Mouse (Mus musculus) testis, adult 2 months (tissue): ENCODE measurements around the gene Cacng8. TPM values are rescaled to one million over a fixed set of nuclear protein-coding genes. Genes with fewer than 3 reads are reported as not detected.

Source experiments
- H3K27ac ChIP-seq: fragments of 200-500 bp; 2 replicates; pipeline ENCODE4 v1.5.1; 2012; ENCODE audit warnings: low read depth, low read length; ENCODE audit not compliant: control insufficient read depth, insufficient read depth
- H3K27me3 ChIP-seq: fragments of 200-500 bp; 2 replicates; pipeline ENCODE4 v1.6.1; 2012; ENCODE audit warnings: mild to moderate bottlenecking, low read length, moderate library complexity; ENCODE audit not compliant: control insufficient read depth, insufficient read depth
- H3K36me3 ChIP-seq: fragments of 200-500 bp; 2 replicates; pipeline ENCODE4 v1.6.1; 2012; ENCODE audit warnings: mild to moderate bottlenecking, low read length; ENCODE audit not compliant: control insufficient read depth, insufficient read depth
- H3K4me1 ChIP-seq: fragments of 200-500 bp; 2 replicates; pipeline ENCODE4 v1.6.1; 2012; ENCODE audit warnings: low read length; ENCODE audit not compliant: control insufficient read depth, insufficient read depth
- H3K4me3 ChIP-seq: fragments of 200-500 bp; 2 replicates; pipeline ENCODE4 v1.5.1; 2012; ENCODE audit warnings: low read depth, mild to moderate bottlenecking, low read length, moderate library complexity, mixed read lengths; ENCODE audit not compliant: control insufficient read depth
- CTCF ChIP-seq: fragments of 200-500 bp; IDR thresholded peaks from 2 replicates; pipeline ENCODE4 v1.5.1; 2012; ENCODE audit warnings: low read depth, mild to moderate bottlenecking, inconsistent platforms, low read length, moderate library complexity; ENCODE audit not compliant: control insufficient read depth, insufficient read depth, insufficient replicate concordance
- POLR2A ChIP-seq: fragments of 200-500 bp; IDR thresholded peaks from 2 replicates; pipeline ENCODE4 v1.6.1; 2012; ENCODE audit warnings: low read depth, mild to moderate bottlenecking, inconsistent platforms, low read length, moderate library complexity; ENCODE audit not compliant: control insufficient read depth
- polyA plus RNA-seq: library from polyadenylated mRNA; depleted of rRNA; stranded (reverse); fragments of >200 nt; gene quantifications from 2 replicates; pipeline ENCODE4 v1.2.3, GENCODE M21; 2012

Gene Cacng8
- polyA plus RNA-seq, 1 experiment, result 10.9 TPM

GRCm38 (mm10) chr7:3421297-3421696 lies 30.8 kb downstream of the Cacng8 start:
- Histone ChIP-seq H3K27me3 (no peaks in the 10 kb centered on the region), H3K4me1 (peaks cover 15% of the 10 kb centered on the region), H3K4me3 (no peak overlapping the region), H3K36me3 (no peaks in the 10 kb centered on the region), H3K27ac (no peak overlapping the region)
- TF ChIP-seq CTCF (no peak), POLR2A (no peak)

DNA sequence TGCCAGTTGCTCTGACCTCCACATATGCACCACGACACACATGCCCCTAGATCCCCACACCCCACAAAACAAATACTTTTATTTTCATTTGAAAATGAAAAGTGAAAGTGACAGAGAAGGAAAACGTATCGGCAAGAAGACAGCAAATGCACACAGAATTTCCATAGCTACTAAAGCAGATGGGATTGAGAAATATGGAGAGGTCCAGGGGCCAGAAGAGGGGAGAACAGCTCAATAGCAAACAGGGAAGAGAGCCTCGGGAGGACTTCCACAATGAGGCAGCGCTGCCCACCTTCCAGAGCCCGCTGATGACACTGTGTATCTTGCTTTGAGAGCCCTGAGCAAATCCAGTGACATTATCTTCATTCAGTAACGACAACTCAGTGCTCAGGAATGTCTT lies 31.6 kb downstream of the Cacng8 start:
- no peak overlapping the region for H3K4me3 ChIP-seq
- H3K27me3 ChIP-seq, result no peaks in the 10 kb centered on the region
- no peaks in the 10 kb centered on the region for H3K36me3 ChIP-seq
- TF ChIP-seq POLR2A, result no peak
- no peak for TF ChIP-seq CTCF
- H3K4me1 ChIP-seq, result peaks cover 15% of the 10 kb centered on the region
- no peak overlapping the region for H3K27ac ChIP-seq

DNA sequence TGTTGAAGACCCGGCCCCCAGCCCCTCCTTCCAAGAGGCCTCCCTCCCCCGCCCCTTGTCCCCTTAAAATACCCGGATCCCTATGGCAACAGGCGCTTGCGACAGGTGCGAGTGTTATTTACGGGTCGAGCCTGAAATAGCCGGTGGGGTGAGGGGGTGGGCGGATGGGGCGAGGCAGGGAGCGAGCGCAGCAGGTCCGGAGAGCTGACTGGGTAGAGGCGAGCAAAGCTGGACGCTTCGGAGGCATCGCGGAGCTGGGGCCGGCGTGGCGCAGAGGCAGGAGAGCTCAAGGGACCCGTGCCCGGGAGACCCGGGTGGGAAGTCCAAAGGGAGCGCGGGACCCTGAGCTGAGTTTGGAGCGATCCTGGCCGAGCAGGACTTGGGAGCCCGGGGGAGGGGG lies 32.9 kb downstream of the Cacng8 start:
- H3K27ac ChIP-seq, result no peak overlapping the region
- H3K27me3 ChIP-seq, result no peaks in the 10 kb centered on the region
- H3K36me3 ChIP-seq, result no peaks in the 10 kb centered on the region
- TF ChIP-seq CTCF (no peak), POLR2A (no peak)
- no peak overlapping the region for H3K4me3 ChIP-seq
- H3K4me1 ChIP-seq, result peaks cover 15% of the 10 kb centered on the region

- Histone ChIP-seq H3K4me1 (peaks cover 15% of the 10 kb centered on the region), H3K4me3 (no peak within 1 kb of the TSS), H3K27me3 (no peaks in the 10 kb centered on the region), H3K36me3 (no peaks in the 10 kb centered on the region), H3K27ac (no peak within 1 kb of the TSS)
- TF ChIP-seq CTCF (no peak), POLR2A (no peak)
Observed at GRCm38 (mm10) chr7:3423895-3424294, 33.4 kb downstream of the Cacng8 start, which contains the start of gene Cacng6. TSS of gene Cacng6 (plus strand) at chr7:3424195.

- no peak overlapping the region for H3K4me3 ChIP-seq
- no peaks in the 10 kb centered on the region for H3K36me3 ChIP-seq
- no peaks in the 10 kb centered on the region for H3K27me3 ChIP-seq
- TF ChIP-seq CTCF (no peak), POLR2A (no peak)
- peaks cover 15% of the 10 kb centered on the region for H3K4me1 ChIP-seq
- no peak overlapping the region for H3K27ac ChIP-seq
Observed at GRCm38 (mm10) chr7:3425141-3425540, 34.7 kb downstream of the Cacng8 start.

- H3K4me3 ChIP-seq, result no peak overlapping the region
- TF ChIP-seq POLR2A (no peak), CTCF (no peak)
- H3K4me1 ChIP-seq, result peaks cover 1% of the 10 kb centered on the region
- no peaks in the 10 kb centered on the region for H3K27me3 ChIP-seq
- H3K27ac ChIP-seq, result no peak overlapping the region
- no peaks in the 10 kb centered on the region for H3K36me3 ChIP-seq
Observed at GRCm38 (mm10) chr7:3430161-3430560, 39.7 kb downstream of the Cacng8 start.

GRCm38 (mm10) chr7:3432066-3432465 lies 41.6 kb downstream of the Cacng8 start:
- Histone ChIP-seq H3K4me1 (no peaks in the 10 kb centered on the region), H3K36me3 (no peaks in the 10 kb centered on the region), H3K27me3 (no peaks in the 10 kb centered on the region), H3K27ac (no peak overlapping the region), H3K4me3 (no peak overlapping the region)
- TF ChIP-seq CTCF (no peak), POLR2A (no peak)

DNA sequence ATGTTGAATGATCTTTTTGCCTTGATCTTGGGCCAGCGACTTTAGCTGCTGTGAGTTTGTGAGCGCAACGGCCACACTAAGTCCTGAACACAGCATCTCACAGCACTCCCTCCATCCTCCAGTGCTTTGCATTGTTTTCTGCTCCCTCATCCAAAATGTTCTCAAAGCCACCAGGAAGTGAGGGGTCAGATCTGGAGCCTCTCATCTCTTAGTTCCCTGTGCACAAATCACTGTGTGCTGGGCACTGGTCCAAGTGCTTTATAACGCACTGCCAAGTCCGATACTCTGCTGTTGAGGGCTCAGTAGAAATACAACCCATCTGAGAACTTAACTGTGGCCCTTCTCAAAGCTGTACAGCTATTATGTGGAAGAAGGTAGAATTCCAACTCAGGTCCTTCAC lies 47.5 kb downstream of the Cacng8 start:
- Histone ChIP-seq H3K4me1 (no peaks in the 10 kb centered on the region), H3K27me3 (no peaks in the 10 kb centered on the region), H3K36me3 (no peaks in the 10 kb centered on the region), H3K27ac (no peak overlapping the region), H3K4me3 (no peak overlapping the region)
- no peak for TF ChIP-seq CTCF
- TF ChIP-seq POLR2A, result no peak
